Mouse (Mus musculus): Measurements from ENCODE around the gene Acoxl. TPM values are rescaled to one million over a fixed set of nuclear protein-coding genes. Genes with fewer than 3 reads are reported as not detected.

Acoxl gene
- polyA plus RNA-seq, 1 experiment = not detected

DNA sequence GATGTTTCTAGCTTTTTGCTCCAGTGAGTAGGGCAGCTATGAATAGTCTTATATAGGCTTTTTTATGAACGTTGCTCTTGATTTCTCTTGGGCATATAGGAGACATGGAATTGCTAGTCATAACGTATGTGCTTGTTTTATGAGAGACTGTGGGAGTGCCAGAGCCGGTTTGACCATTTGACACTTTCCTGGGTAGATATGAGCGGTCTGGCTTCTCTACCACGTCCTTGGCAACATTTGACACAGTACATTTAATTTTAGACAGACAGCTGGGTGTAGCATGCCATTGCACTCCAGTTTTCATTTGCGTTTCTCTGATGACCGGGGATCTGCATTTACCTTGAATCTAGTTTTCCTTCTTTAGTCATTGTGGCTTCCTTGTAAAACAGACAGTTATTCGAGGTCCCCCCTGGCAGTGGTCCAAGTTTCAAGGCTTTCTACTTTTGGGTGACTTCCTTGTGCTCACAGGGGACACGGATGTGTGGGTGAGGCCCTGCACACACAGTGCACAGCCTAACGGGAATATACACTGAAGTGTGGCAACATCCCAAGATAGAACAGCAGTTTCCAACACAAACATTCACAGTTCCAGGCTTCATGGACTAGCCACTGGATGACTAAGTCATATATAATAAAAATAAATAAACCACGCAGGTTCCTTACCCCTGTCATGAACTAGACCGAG is 202.5 kb downstream of the Acoxl start:
- Histone ChIP-seq H3K27ac (ENCODE audit: insufficient read depth, low read length) (no peak overlapping the region), H3K27me3 (ENCODE audit: control insufficient read depth, insufficient read depth, low read length) (no peaks in the 10 kb centered on the region), H3K4me1 (ENCODE audit: control insufficient read depth, insufficient read depth, low read length) (no peaks in the 10 kb centered on the region), H3K4me3 (replicated peaks; ENCODE audit: insufficient read depth, low read depth, low read length) (no peak overlapping the region)
- DNase-seq = no peak
- TF ChIP-seq CTCF (IDR thresholded peaks at IDR 0.05; ENCODE audit: borderline replicate concordance, insufficient read depth, low read depth, low read length) (no peak), POLR2A (IDR thresholded peaks at IDR 0.05; ENCODE audit: borderline replicate concordance, insufficient read depth, low read length) (no peak)
- 60% methylated on average over 12 of the region's 12 CpGs for WGBS

DNA sequence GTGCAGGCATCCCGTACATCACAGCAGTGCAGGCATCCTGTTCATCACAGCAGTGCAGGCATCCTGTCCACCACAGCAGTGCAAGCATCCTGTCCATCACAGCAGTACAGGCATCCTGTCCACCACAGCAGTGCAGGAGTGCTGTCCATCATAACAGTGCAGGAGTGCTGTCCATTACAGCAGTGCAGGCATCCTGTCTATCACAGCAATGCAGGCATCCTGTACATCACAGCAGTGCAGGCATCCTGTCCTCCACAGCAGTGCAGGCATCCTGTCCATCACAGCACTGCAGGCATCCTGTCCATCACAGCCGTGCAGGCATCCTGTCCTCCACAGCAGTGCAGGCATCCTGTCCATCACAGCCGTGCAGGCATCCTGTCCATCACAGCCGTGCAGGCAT is 207.8 kb downstream of the Acoxl start:
- Histone ChIP-seq H3K4me1 (ENCODE audit: control insufficient read depth, insufficient read depth, low read length) (no peaks in the 10 kb centered on the region), H3K4me3 (replicated peaks; ENCODE audit: insufficient read depth, low read depth, low read length) (no peak overlapping the region), H3K27ac (ENCODE audit: insufficient read depth, low read length) (no peak overlapping the region), H3K27me3 (ENCODE audit: control insufficient read depth, insufficient read depth, low read length) (no peaks in the 10 kb centered on the region)
- no peak for DNase-seq
- 50% methylated on average over 4 of the region's 4 CpGs for WGBS
- TF ChIP-seq POLR2A (IDR thresholded peaks at IDR 0.05; ENCODE audit: borderline replicate concordance, insufficient read depth, low read length) (no peak), CTCF (IDR thresholded peaks at IDR 0.05; ENCODE audit: borderline replicate concordance, insufficient read depth, low read depth, low read length) (no peak)

DNA sequence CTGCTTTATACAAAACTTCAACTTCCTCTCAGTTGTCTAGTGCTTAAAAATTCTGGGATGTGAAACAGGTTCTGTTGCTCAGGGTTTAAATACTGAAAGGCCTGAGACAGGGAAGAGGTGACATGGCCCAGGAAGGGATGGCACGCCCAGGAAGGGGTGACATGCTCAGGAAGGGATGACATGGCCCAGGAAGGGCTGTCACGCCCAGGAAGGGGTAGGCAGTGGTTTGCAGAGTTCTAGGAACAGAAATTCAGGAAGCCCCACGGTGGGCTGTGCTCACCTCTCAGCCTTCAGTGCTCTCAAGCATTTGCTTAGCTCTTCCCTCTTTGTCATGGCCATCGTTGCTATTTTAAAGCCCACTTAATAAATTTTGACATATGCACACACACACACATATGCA is 216.2 kb downstream of the Acoxl start:
- Histone ChIP-seq H3K27me3 (ENCODE audit: control insufficient read depth, insufficient read depth, low read length) (no peaks in the 10 kb centered on the region), H3K4me3 (replicated peaks; ENCODE audit: insufficient read depth, low read depth, low read length) (no peak overlapping the region), H3K4me1 (ENCODE audit: control insufficient read depth, insufficient read depth, low read length) (no peaks in the 10 kb centered on the region), H3K27ac (ENCODE audit: insufficient read depth, low read length) (no peak overlapping the region)
- WGBS = 76% methylated on average over 4 of the region's 4 CpGs
- DNase-seq = no peak
- no peak for TF ChIP-seq CTCF (IDR thresholded peaks at IDR 0.05; ENCODE audit: borderline replicate concordance, insufficient read depth, low read depth, low read length)
- TF ChIP-seq POLR2A (IDR thresholded peaks at IDR 0.05; ENCODE audit: borderline replicate concordance, insufficient read depth, low read length) = no peak

DNA sequence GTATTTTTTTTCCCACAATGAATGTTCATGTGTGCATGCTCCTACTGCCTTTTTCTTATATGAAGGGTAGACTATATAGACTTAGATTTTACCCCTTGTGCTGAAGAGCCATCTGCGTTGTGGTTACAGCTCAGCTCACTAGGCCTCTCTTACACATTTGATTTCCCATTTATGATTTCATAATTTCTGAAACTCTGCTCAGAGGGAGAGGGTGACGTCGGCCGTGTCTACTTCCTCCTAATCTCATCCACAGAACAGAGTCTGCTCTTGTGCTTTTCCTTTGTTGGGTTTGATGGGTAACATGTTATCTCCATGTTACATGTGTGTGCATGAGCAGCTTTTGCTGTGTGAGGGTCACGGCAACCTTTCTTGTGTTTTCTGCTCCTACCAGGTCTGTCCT is 219.2 kb downstream of the Acoxl start:
- Histone ChIP-seq H3K27me3 (ENCODE audit: control insufficient read depth, insufficient read depth, low read length) (no peaks in the 10 kb centered on the region), H3K4me3 (replicated peaks; ENCODE audit: insufficient read depth, low read depth, low read length) (no peak overlapping the region), H3K4me1 (ENCODE audit: control insufficient read depth, insufficient read depth, low read length) (no peaks in the 10 kb centered on the region), H3K27ac (ENCODE audit: insufficient read depth, low read length) (no peak overlapping the region)
- no peak for DNase-seq
- WGBS = 96% methylated on average over 5 of the region's 5 CpGs
- TF ChIP-seq CTCF (IDR thresholded peaks at IDR 0.05; ENCODE audit: borderline replicate concordance, insufficient read depth, low read depth, low read length) = no peak
- no peak for TF ChIP-seq POLR2A (IDR thresholded peaks at IDR 0.05; ENCODE audit: borderline replicate concordance, insufficient read depth, low read length)

DNA sequence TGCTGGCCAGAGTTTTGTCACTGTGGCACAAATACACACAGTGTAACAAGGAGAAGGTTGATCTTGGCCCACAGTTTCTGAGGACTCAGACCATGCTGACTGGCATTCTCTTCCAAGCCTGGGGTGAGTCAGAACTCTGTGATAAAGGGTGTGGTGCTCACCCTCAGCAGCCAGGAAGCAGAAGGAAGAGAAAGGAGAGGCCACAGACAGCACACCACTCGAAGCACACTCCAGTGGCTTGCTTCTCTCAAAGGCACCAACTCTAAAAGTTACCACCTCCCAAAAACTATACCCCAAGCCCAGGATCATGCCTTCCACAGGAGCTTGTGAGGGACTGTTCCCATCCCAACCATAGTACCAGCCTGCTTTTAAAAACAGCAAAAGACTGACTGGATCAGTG is 220.0 kb downstream of the Acoxl start:
- DNase-seq = no peak
- TF ChIP-seq POLR2A (IDR thresholded peaks at IDR 0.05; ENCODE audit: borderline replicate concordance, insufficient read depth, low read length) (no peak), CTCF (IDR thresholded peaks at IDR 0.05; ENCODE audit: borderline replicate concordance, insufficient read depth, low read depth, low read length) (no peak)
- WGBS = 59% methylated on average over 1 of the region's 1 CpGs

DNA sequence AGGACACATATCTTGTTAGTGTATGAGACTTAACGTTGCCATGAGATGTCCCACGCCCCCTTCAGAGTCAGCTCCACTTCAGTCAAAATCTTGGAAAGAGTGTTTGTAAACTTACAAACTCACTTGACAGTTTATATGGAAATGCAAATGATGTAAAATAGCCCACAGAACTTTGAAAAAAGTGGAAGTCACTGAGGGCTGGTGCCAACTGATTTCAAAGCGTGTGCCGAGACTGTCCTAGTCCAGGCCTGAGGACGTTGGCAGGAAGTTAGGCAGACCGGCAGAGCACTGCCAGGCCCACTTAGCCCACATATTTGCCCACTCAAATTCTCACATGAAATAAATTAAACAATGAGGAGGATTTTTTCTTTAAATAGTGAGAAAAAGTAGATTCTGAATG is 221.5 kb downstream of the Acoxl start:
- no peak overlapping the region for H3K27ac ChIP-seq (ENCODE audit: insufficient read depth, low read length)
- H3K4me1 ChIP-seq (ENCODE audit: control insufficient read depth, insufficient read depth, low read length) = no peaks in the 10 kb centered on the region
- 59% methylated on average over 6 of the region's 6 CpGs for WGBS
- no peaks in the 10 kb centered on the region for H3K27me3 ChIP-seq (ENCODE audit: control insufficient read depth, insufficient read depth, low read length)
- H3K4me3 ChIP-seq (replicated peaks; ENCODE audit: insufficient read depth, low read depth, low read length) = no peak overlapping the region
- TF ChIP-seq POLR2A (IDR thresholded peaks at IDR 0.05; ENCODE audit: borderline replicate concordance, insufficient read depth, low read length) (no peak), CTCF (IDR thresholded peaks at IDR 0.05; ENCODE audit: borderline replicate concordance, insufficient read depth, low read depth, low read length) (no peak)
- no peak for DNase-seq

More for the DNA sequence above, 220.0 kb downstream of the Acoxl start:
- Histone ChIP-seq H3K27ac (ENCODE audit: insufficient read depth, low read length) (no peak overlapping the region), H3K4me1 (ENCODE audit: control insufficient read depth, insufficient read depth, low read length) (no peaks in the 10 kb centered on the region), H3K4me3 (replicated peaks; ENCODE audit: insufficient read depth, low read depth, low read length) (no peak overlapping the region), H3K27me3 (ENCODE audit: control insufficient read depth, insufficient read depth, low read length) (no peaks in the 10 kb centered on the region)

DNA sequence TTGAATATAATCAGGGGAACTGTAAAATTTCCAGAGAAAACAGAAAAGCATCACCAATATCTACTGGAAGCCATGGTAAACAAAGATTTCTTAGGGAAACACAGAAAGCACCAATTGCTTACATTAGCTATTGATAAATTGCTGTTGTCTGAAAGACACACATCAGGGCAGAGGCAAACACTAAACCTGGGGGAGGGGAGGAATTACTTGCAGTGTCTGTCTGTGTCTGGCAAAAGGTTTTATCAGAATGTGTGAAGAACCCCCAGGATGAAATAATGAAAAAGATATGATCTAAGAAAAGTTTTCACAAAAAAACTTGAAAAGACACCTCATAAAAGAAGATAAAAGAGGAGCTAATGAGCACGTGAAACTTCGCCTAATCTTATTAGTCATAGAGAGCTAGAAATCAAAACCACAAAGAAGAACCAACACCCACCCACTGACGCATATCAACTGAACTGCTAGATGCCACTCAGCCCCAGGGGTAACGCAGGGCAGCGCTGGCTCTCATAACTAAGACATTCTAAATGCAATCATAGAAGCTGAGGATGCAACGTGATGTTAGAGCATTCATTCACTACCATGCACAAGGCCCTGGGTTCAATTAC is 222.1 kb downstream of the Acoxl start:
- Histone ChIP-seq H3K4me3 (replicated peaks; ENCODE audit: insufficient read depth, low read depth, low read length) (no peak overlapping the region), H3K4me1 (ENCODE audit: control insufficient read depth, insufficient read depth, low read length) (no peaks in the 10 kb centered on the region), H3K27ac (ENCODE audit: insufficient read depth, low read length) (no peak overlapping the region), H3K27me3 (ENCODE audit: control insufficient read depth, insufficient read depth, low read length) (no peaks in the 10 kb centered on the region)
- 60% methylated on average over 6 of the region's 6 CpGs for WGBS
- DNase-seq = no peak
- TF ChIP-seq POLR2A (IDR thresholded peaks at IDR 0.05; ENCODE audit: borderline replicate concordance, insufficient read depth, low read length) = no peak
- no peak for TF ChIP-seq CTCF (IDR thresholded peaks at IDR 0.05; ENCODE audit: borderline replicate concordance, insufficient read depth, low read depth, low read length)

DNA sequence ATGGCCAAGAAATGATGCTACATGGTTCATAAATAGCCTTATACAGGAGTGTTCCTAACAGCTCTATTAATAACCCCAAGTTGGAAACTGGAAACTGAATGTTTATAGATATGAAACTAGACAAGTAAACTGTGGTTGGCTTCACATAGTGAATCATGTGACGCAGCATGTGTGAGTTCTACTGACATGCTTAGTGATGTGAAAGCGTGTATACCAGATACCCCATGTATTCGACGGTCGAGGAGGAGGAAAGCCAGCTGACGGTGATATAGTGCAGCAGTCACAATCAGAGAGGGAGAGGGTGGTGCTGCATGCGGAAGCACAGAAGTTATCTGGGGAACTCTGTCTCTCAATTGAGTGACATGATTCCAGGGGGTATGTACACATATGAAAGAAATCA is 222.8 kb downstream of the Acoxl start:
- Histone ChIP-seq H3K27ac (ENCODE audit: insufficient read depth, low read length) (no peak overlapping the region), H3K4me3 (replicated peaks; ENCODE audit: insufficient read depth, low read depth, low read length) (no peak overlapping the region), H3K4me1 (ENCODE audit: control insufficient read depth, insufficient read depth, low read length) (no peaks in the 10 kb centered on the region), H3K27me3 (ENCODE audit: control insufficient read depth, insufficient read depth, low read length) (no peaks in the 10 kb centered on the region)
- WGBS = 77% methylated on average over 7 of the region's 7 CpGs
- no peak for DNase-seq
- TF ChIP-seq POLR2A (IDR thresholded peaks at IDR 0.05; ENCODE audit: borderline replicate concordance, insufficient read depth, low read length) = no peak
- no peak for TF ChIP-seq CTCF (IDR thresholded peaks at IDR 0.05; ENCODE audit: borderline replicate concordance, insufficient read depth, low read depth, low read length)
